Mouse (Mus musculus): ENCODE measurements at regions not wholly inside any gene's neighbourhood (a gene's known extent, or its start where the extent isn't known, plus 50 kb on each side); places are given as distances from the start of the nearest gene placed in this dataset.

GRCm38 (mm10) chr4:89524260-89525200, 154.7 kb upstream of the Dmrta1 start:
- DNase-seq (ENCODE audit: low read depth) = peak; percentile 92
- TF ChIP-seq POLR2A (IDR thresholded peaks at IDR 0.05; ENCODE audit: borderline replicate concordance, extremely low read depth, insufficient read depth, insufficient read length, poor library complexity, severe bottlenecking) (no peak), CTCF (IDR thresholded peaks at IDR 0.05; ENCODE audit: borderline replicate concordance, extremely low read depth, insufficient read depth, insufficient read length) (peak; percentile 84)

DNA sequence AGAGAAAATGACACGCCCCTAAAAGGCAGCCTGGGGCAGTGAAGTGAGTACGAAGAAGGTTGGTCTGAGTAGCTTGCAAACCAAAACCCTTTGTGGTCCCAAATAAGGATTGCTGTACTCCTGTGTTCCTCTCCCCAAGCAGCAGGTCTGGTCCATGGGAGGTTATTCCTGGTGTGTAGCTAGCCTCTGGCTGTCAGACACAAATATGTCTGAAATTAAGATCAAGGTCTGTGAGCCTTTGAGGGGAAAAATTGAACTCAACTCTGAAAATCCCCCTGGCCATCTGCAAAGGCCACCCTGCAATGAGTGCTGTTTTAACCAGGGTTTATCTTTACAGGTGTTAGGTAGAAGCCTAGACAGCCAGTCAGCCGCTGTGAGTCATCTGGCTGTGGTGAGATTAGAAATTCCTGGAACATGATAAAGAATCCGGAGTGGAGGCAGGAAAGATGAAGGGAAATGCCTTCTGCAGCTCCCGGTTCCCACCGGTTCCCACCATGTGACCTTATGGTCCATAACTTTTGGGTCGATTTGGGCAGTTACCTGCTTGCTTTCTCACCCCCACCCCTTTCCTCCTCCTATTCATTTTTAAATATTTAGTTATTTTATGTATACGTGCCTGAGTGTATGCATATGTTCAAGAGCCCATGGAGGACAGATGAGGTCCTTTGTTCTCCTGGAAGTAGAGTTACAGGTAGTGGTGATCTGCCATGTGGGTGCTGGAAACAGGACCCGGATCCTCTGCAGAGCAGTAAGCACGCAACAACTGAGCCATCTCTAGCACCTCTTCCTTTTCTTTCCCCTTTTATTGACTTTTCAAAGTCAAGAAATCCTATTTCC, 155.6 kb upstream of the Dmrta1 start:
- no peak for TF ChIP-seq POLR2A (IDR thresholded peaks at IDR 0.05; ENCODE audit: borderline replicate concordance, extremely low read depth, insufficient read depth, insufficient read length, poor library complexity, severe bottlenecking)
- TF ChIP-seq CTCF (IDR thresholded peaks at IDR 0.05; ENCODE audit: borderline replicate concordance, extremely low read depth, insufficient read depth, insufficient read length) = no peak
- no peak for DNase-seq (ENCODE audit: low read depth)

DNA sequence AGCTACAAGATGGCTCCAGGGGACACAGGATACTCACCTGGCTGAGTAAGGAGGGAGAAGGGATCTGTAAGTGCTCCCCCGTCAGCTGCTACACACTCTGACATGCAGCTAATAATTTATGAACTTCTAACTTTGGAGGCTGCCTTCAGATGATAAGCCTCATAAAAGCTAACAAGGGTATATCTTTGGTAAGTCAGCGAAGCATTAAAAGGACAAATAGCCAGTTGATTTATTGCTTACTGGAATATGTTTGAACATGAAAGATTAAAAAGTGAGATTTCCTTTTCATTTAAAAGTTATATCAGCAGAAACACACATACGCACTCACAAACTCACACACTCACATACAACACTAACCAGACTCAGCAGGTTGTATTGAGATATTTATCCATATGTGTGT, 161.2 kb upstream of the Dmrta1 start:
- no peak for TF ChIP-seq CTCF (IDR thresholded peaks at IDR 0.05; ENCODE audit: borderline replicate concordance, extremely low read depth, insufficient read depth, insufficient read length)
- no peak for TF ChIP-seq POLR2A (IDR thresholded peaks at IDR 0.05; ENCODE audit: borderline replicate concordance, extremely low read depth, insufficient read depth, insufficient read length, poor library complexity, severe bottlenecking)
- no peak for DNase-seq (ENCODE audit: low read depth)

DNA sequence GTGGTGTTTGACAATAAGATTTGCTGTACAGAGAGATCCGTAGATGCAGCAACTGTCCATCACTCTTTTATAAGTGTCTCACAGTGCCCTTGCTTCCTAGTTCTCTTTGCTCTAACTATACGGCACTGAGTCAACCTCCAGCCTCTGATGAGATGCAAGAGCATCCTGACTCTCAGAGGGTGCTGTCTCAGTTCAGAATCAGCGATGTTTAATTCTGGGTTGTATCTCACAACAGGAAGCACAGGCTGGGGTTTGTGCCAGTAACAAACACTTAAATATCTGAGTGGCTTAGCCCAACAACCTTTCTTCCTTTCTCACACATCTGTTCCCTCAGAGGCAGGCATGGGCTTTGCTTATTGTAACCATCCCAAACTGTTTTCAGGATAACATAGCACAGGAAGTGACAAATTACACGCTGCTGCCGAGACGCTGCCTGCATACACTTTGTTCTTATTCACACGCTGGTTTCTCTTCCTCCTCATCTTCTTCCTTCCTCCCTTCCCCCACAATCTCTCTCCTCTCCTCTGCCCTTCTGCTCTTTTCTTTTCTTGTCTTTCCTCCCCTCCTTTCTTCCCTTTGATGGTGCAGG, 163.3 kb upstream of the Dmrta1 start:
- TF ChIP-seq CTCF (IDR thresholded peaks at IDR 0.05; ENCODE audit: borderline replicate concordance, extremely low read depth, insufficient read depth, insufficient read length) = no peak
- TF ChIP-seq POLR2A (IDR thresholded peaks at IDR 0.05; ENCODE audit: borderline replicate concordance, extremely low read depth, insufficient read depth, insufficient read length, poor library complexity, severe bottlenecking) = no peak
- no peak for DNase-seq (ENCODE audit: low read depth)

GRCm38 (mm10) chr4:89514981-89515380, 164.3 kb upstream of the Dmrta1 start:
- DNase-seq (ENCODE audit: low read depth) = no peak
- no peak for TF ChIP-seq POLR2A (IDR thresholded peaks at IDR 0.05; ENCODE audit: borderline replicate concordance, extremely low read depth, insufficient read depth, insufficient read length, poor library complexity, severe bottlenecking)
- no peak for TF ChIP-seq CTCF (IDR thresholded peaks at IDR 0.05; ENCODE audit: borderline replicate concordance, extremely low read depth, insufficient read depth, insufficient read length)

GRCm38 (mm10) chr4:89510593-89510992, 168.6 kb upstream of the Dmrta1 start:
- no peak for TF ChIP-seq POLR2A (IDR thresholded peaks at IDR 0.05; ENCODE audit: borderline replicate concordance, extremely low read depth, insufficient read depth, insufficient read length, poor library complexity, severe bottlenecking)
- TF ChIP-seq CTCF (IDR thresholded peaks at IDR 0.05; ENCODE audit: borderline replicate concordance, extremely low read depth, insufficient read depth, insufficient read length) = no peak
- no peak for DNase-seq (ENCODE audit: low read depth)

DNA sequence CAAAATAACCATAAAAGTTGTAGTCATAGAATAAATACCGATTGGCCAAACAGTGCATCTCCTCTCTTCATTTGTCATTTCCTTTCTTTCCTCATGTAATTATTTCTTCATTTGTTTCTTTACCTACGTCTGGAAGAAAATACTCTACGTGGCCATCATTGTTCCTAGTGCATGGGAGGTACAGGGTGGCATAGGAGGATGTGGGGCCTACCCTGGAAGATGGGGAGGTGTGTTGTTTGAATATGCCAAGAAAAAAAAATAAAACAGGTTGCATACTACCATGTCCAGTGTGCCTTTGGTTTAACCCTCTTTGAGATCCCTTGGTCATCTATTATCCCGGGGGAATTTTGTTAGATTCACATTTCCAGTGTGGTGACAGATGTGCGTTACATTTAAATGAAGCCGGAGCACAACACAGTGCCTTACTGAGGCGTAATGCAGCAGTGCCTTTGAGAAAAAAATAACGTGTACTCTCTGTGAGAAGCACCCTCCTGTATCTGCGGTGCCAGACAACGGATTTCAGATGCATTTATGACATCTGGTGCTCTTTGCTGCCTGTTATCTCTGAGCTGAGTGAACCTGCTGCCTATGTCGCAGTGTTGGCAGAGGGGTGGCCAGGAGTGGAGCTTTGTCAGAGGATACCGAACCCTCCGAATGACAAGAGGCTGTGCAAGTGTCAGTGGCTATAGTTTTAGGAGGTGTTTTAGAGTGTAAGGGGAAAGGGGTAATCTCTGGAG, 169.4 kb upstream of the Dmrta1 start:
- TF ChIP-seq POLR2A (IDR thresholded peaks at IDR 0.05; ENCODE audit: borderline replicate concordance, extremely low read depth, insufficient read depth, insufficient read length, poor library complexity, severe bottlenecking) (no peak), CTCF (IDR thresholded peaks at IDR 0.05; ENCODE audit: borderline replicate concordance, extremely low read depth, insufficient read depth, insufficient read length) (no peak)
- DNase-seq (ENCODE audit: low read depth) = no peak

DNA sequence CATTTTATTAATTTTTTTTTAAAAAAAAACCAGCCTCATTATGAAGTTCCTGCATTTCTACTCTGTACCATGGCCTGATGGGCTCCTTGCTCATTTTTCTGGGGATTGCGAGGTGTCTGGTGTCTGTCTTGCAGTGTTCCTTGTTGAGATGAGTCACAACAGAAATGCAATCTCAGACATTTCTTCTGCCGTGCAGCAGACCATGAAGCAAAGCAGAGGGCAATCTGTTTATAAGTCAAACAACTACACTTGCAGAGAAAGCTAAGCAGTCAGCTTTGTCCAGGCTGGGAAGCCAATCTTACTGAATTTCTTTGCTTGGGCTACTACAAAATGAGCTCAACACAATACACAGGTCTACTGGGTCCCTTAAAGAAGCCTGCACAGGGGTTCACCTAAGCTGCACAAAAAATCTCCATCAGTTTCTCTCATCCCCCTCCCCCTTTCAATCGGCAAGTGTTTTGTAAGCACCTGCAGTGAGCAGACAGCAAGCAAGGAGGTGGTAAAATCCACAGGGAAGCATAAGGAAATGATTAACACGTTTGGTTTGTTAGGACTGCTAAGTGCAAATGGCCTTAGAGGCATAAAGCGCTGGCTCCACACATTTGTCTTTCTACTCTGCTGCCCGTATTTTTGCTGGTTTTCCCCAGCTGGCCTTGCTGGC, 171.0 kb upstream of the Dmrta1 start:
- TF ChIP-seq POLR2A (IDR thresholded peaks at IDR 0.05; ENCODE audit: borderline replicate concordance, extremely low read depth, insufficient read depth, insufficient read length, poor library complexity, severe bottlenecking) = no peak
- no peak for TF ChIP-seq CTCF (IDR thresholded peaks at IDR 0.05; ENCODE audit: borderline replicate concordance, extremely low read depth, insufficient read depth, insufficient read length)

GRCm38 (mm10) chr4:89505368-89505819, 173.8 kb upstream of the Dmrta1 start:
- TF ChIP-seq POLR2A (IDR thresholded peaks at IDR 0.05; ENCODE audit: borderline replicate concordance, extremely low read depth, insufficient read depth, insufficient read length, poor library complexity, severe bottlenecking) = no peak
- TF ChIP-seq CTCF (IDR thresholded peaks at IDR 0.05; ENCODE audit: borderline replicate concordance, extremely low read depth, insufficient read depth, insufficient read length) = no peak
- peak; percentile 20 for DNase-seq (ENCODE audit: low read depth)

More for the DNA sequence above, 171.0 kb upstream of the Dmrta1 start:
- DNase-seq (ENCODE audit: low read depth) = peak; percentile 29

DNA sequence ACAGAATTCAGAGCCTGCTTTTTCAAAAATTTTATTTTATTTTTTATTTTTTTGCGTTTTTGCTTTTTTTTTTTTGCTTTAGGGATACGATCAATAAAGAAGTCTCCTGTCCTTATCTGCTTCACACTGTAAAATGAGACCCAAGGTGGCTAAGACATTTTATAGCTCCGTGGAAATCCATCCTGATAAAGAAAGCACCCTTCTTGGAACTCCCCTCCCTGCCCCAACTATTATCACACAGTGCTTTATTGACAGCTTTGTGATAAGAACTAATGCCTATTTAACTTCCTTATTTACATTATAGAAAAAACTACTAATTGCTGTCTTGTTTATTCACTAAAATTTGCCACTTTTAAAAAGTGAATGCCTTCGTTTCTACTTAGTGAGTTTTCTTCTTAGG, 179.0 kb upstream of the Dmrta1 start:
- DNase-seq (ENCODE audit: low read depth) = no peak
- TF ChIP-seq CTCF (IDR thresholded peaks at IDR 0.05; ENCODE audit: borderline replicate concordance, extremely low read depth, insufficient read depth, insufficient read length) (no peak), POLR2A (IDR thresholded peaks at IDR 0.05; ENCODE audit: borderline replicate concordance, extremely low read depth, insufficient read depth, insufficient read length, poor library complexity, severe bottlenecking) (no peak)
